8 mouse cellular contexts compared by ENCODE assay signal in genomic region chr1:72711684-72712083, GRCm38 (mm10). TPM values are rescaled to one million over a fixed set of nuclear protein-coding genes. Genes with fewer than 3 reads are reported as not detected.
DNase-seq lines count a peak whose midpoint lies in the region; ATAC-seq and TF ChIP-seq lines count a peak whose summit lies in the region.

No protein-coding gene starts in this region.

- no peaks in the 10 kb centered on the region for H3K9me3 ChIP-seq in forebrain, postnatal 0 days (ENCODE audit: low read length)
- no peaks in the 10 kb centered on the region for H3K9me3 ChIP-seq in liver, embryonic 15.5 days (replicated peaks)

- no peak for TF ChIP-seq CTCF in layer of hippocampus, adult 2 months (conservative IDR thresholded peaks at IDR 0.05)
- no peak for TF ChIP-seq CTCF in bone marrow, adult 2 months (IDR thresholded peaks at IDR 0.05; ENCODE audit: control insufficient read depth, insufficient read depth, low read length)
- TF ChIP-seq CTCF in forebrain, postnatal 0 days (IDR thresholded peaks at IDR 0.05; ENCODE audit: low read depth) = no peak

- TF ChIP-seq POLR2A in bone marrow, adult 2 months (IDR thresholded peaks at IDR 0.05; ENCODE audit: borderline replicate concordance, control insufficient read depth, low read depth, low read length) = no peak

- no peaks in the 10 kb centered on the region; the same call in 1 of the 2 replicates for H3K4me1 ChIP-seq in bone marrow, adult 2 months (ENCODE audit: control insufficient read depth, insufficient read depth, low read length)
- H3K4me1 ChIP-seq in forebrain, postnatal 0 days (ENCODE audit: insufficient read depth) = peaks cover 4% of the 10 kb centered on the region; the same call in 1 of the 2 replicates
- peaks cover 31% of the 10 kb centered on the region for H3K4me1 ChIP-seq in liver, embryonic 15.5 days (replicated peaks)

- no peaks in the 10 kb centered on the region for H3K27me3 ChIP-seq in forebrain, postnatal 0 days (ENCODE audit: insufficient read depth, low read length)
- H3K27me3 ChIP-seq in liver, embryonic 15.5 days = no peaks in the 10 kb centered on the region

- H3K27ac ChIP-seq in layer of hippocampus, adult 2 months = peak overlapping the region; percentile 89
- peak overlapping the region; percentile 65 for H3K27ac ChIP-seq in bone marrow, adult 2 months (ENCODE audit: control insufficient read depth, insufficient read depth, low read depth, low read length, poor library complexity)
- peak overlapping the region; percentile 90 for H3K27ac ChIP-seq in forebrain, postnatal 0 days (ENCODE audit: low read depth, low read length)
- H3K27ac ChIP-seq in liver, embryonic 15.5 days (replicated peaks) = peak overlapping the region; percentile 86

- peaks cover 29% of the 10 kb centered on the region for H3K36me3 ChIP-seq in forebrain, postnatal 0 days (ENCODE audit: insufficient read depth)
- peaks cover 36% of the 10 kb centered on the region for H3K36me3 ChIP-seq in liver, embryonic 15.5 days (replicated peaks)

- peak; percentile 34 for ATAC-seq in forebrain, postnatal 0 days
- ATAC-seq in liver, embryonic 15.5 days (ENCODE audit: insufficient read depth) = peak; percentile 26

- peak overlapping the region; percentile 88 for H3K4me3 ChIP-seq in layer of hippocampus, adult 2 months
- H3K4me3 ChIP-seq in bone marrow, adult 2 months (replicated peaks; ENCODE audit: control insufficient read depth, low read depth, low read length) = peak overlapping the region; percentile 83
- H3K4me3 ChIP-seq in forebrain, postnatal 0 days (ENCODE audit: low read depth, low read length) = peak overlapping the region; percentile 52
- H3K4me3 ChIP-seq in liver, embryonic 15.5 days (replicated peaks) = peak overlapping the region; percentile 82

- peak overlapping the region; percentile 70 for H3K9ac ChIP-seq in forebrain, postnatal 0 days
- H3K9ac ChIP-seq in liver, embryonic 15.5 days = peak overlapping the region; percentile 83

- peak overlapping the region; percentile 72 for H3K4me2 ChIP-seq in forebrain, postnatal 0 days (ENCODE audit: low read depth)
- H3K4me2 ChIP-seq in liver, embryonic 15.5 days = peak overlapping the region; percentile 81

- under 1% methylated on average over 17 of the region's 17 CpGs for WGBS in bone marrow, adult 2 months
- WGBS in forebrain, postnatal 0 days = under 1% methylated on average over 17 of the region's 17 CpGs
- under 1% methylated on average over 17 of the region's 17 CpGs for WGBS in liver, embryonic 15.5 days (ENCODE audit: insufficient replicate concordance)

- DNase-seq in layer of hippocampus, adult 2 months (ENCODE audit: low spot score in 2 of 2) = no peak
- no peak for DNase-seq in layer of hippocampus, adult 9-11 months
- DNase-seq in forebrain, postnatal 0 days = no peak
- DNase-seq in embryo, embryonic 10.5 days (ENCODE audit: low spot score) = no peak
- DNase-seq in ovary, postnatal 36 days (ENCODE audit: low spot score) = no peak
- no peak for DNase-seq in right cerebral cortex, postnatal 10 days (ENCODE audit: low spot score in 2 of 2)

RNA-seq across cellular contexts. Expression of gene Rpl37a, which starts 0.6 kb away (rescaled TPM):
- total RNA-seq in layer of hippocampus, adult 2 months (2021) = 100 to 1,000 TPM; 580 to 592 TPM
- polyA plus RNA-seq in bone marrow, adult 2 months (2011; ENCODE audit: insufficient read depth, insufficient read length, low replicate concordance, missing spikeins) = 705 and 1,372 TPM in 2 replicates
- 598 and 928 TPM in 2 replicates for total RNA-seq in forebrain, postnatal 0 days (2014; rRNA removed)
- 1,180 and 1,503 TPM in 2 replicates for polyA plus RNA-seq in forebrain, postnatal 0 days (2015; fragmentation: Nextera tagmentation; extraction: Ambion mirVana)
- polyA plus RNA-seq in liver, embryonic 15.5 days (2015; fragmentation: Nextera tagmentation; extraction: Ambion mirVana) = 659 and 813 TPM in 2 replicates

RNA-seq across cellular contexts. Expression of gene Ankar, which starts 11.3 kb away (rescaled TPM):
- not detected for total RNA-seq in layer of hippocampus, adult 2 months (2021)
- not detected in 2 replicates for polyA plus RNA-seq in bone marrow, adult 2 months (2011; ENCODE audit: insufficient read depth, insufficient read length, low replicate concordance, missing spikeins)
- total RNA-seq in forebrain, postnatal 0 days (2014; rRNA removed) = not detected in 2 replicates
- polyA plus RNA-seq in forebrain, postnatal 0 days (2015; fragmentation: Nextera tagmentation; extraction: Ambion mirVana) = not detected in 2 replicates
- not detected in 2 replicates for polyA plus RNA-seq in liver, embryonic 15.5 days (2015; fragmentation: Nextera tagmentation; extraction: Ambion mirVana)
